Comparison of ENCODE assay signal across 8 mouse cellular contexts in genomic region chr10:60218033-60218590, GRCm38 (mm10). TPM values are rescaled to one million over a fixed set of nuclear protein-coding genes. Genes with fewer than 3 reads are reported as not detected.
DNase-seq lines count a peak whose midpoint lies in the region; ATAC-seq lines count a peak whose summit lies in the region.

No protein-coding gene starts in this region.

- peak overlapping the region; percentile 95 for H3K4me2 ChIP-seq in kidney, embryonic 16.5 days (replicated peaks; ENCODE audit: low read depth, low read length)
- H3K4me2 ChIP-seq in intestine, embryonic 16.5 days (ENCODE audit: low read depth, low read length), result peak overlapping the region; percentile 87
- H3K4me2 ChIP-seq in neural tube, embryonic 12.5 days (replicated peaks), result peak overlapping the region; percentile 92

- H3K27ac ChIP-seq in kidney, embryonic 16.5 days (ENCODE audit: low read length), result peak overlapping the region; percentile 72; the same call in 1 of the 2 replicates
- H3K27ac ChIP-seq in embryonic facial prominence, embryonic 10.5 days (replicated peaks), result peak overlapping the region; percentile 92
- H3K27ac ChIP-seq in intestine, embryonic 16.5 days (ENCODE audit: low read length), result peak overlapping the region; percentile 77
- no peak overlapping the region for H3K27ac ChIP-seq in neural tube, embryonic 12.5 days

- no peak for DNase-seq in kidney, adult 8-10 months
- DNase-seq in embryonic facial prominence, embryonic 10.5 days (ENCODE audit: low spot score), result no peak
- no peak for DNase-seq in frontal cortex, postnatal 14 days (ENCODE audit: low spot score in 2 of 2)

- peaks cover 29% of the 10 kb centered on the region for H3K4me1 ChIP-seq in kidney, embryonic 16.5 days (ENCODE audit: insufficient read depth, low read length)
- H3K4me1 ChIP-seq in embryonic facial prominence, embryonic 10.5 days, result peaks cover 32% of the 10 kb centered on the region
- H3K4me1 ChIP-seq in intestine, embryonic 16.5 days (ENCODE audit: control insufficient read depth, insufficient read depth, low read length), result peaks cover 22% of the 10 kb centered on the region
- peaks cover 46% of the 10 kb centered on the region for H3K4me1 ChIP-seq in neural tube, embryonic 12.5 days

- H3K4me3 ChIP-seq in kidney, embryonic 16.5 days (ENCODE audit: low read length), result peak overlapping the region; percentile 75
- peak overlapping the region; percentile 85 for H3K4me3 ChIP-seq in embryonic facial prominence, embryonic 10.5 days
- peak overlapping the region; percentile 66 for H3K4me3 ChIP-seq in intestine, embryonic 16.5 days (ENCODE audit: low read length)
- H3K4me3 ChIP-seq in neural tube, embryonic 12.5 days, result peak overlapping the region; percentile 64

- H3K9me3 ChIP-seq in kidney, embryonic 16.5 days (ENCODE audit: low read length), result no peaks in the 10 kb centered on the region
- H3K9me3 ChIP-seq in embryonic facial prominence, embryonic 10.5 days, result no peaks in the 10 kb centered on the region
- no peaks in the 10 kb centered on the region for H3K9me3 ChIP-seq in intestine, embryonic 16.5 days (ENCODE audit: control insufficient read depth, low read length)
- no peaks in the 10 kb centered on the region for H3K9me3 ChIP-seq in neural tube, embryonic 12.5 days

- peak overlapping the region; percentile 84 for H3K9ac ChIP-seq in kidney, embryonic 16.5 days (replicated peaks; ENCODE audit: low read length)
- H3K9ac ChIP-seq in intestine, embryonic 16.5 days (ENCODE audit: low read depth, low read length), result peak overlapping the region; percentile 77
- peak overlapping the region; percentile 79 for H3K9ac ChIP-seq in neural tube, embryonic 12.5 days

- 7% methylated on average over 18 of the region's 18 CpGs for WGBS in kidney, embryonic 16.5 days
- 4% methylated on average over 18 of the region's 18 CpGs for WGBS in embryonic facial prominence, embryonic 10.5 days
- 12% methylated on average over 18 of the region's 18 CpGs for WGBS in intestine, embryonic 16.5 days
- WGBS in neural tube, embryonic 12.5 days, result 4% methylated on average over 18 of the region's 18 CpGs

- H3K27me3 ChIP-seq in kidney, embryonic 16.5 days (ENCODE audit: insufficient read depth, low read length), result 0 out of 2 replicates have a peak, but pooled peaks cover 3% of the 10 kb centered on the region
- H3K27me3 ChIP-seq in embryonic facial prominence, embryonic 10.5 days (replicated peaks; ENCODE audit: low read depth, poor library complexity, severe bottlenecking), result peaks cover 53% of the 10 kb centered on the region
- peaks cover 6% of the 10 kb centered on the region; the same call in 1 of the 2 replicates for H3K27me3 ChIP-seq in intestine, embryonic 16.5 days (replicated peaks; ENCODE audit: control insufficient read depth, insufficient read depth, low read length)
- peaks cover 9% of the 10 kb centered on the region; the same call in 1 of the 2 replicates for H3K27me3 ChIP-seq in neural tube, embryonic 12.5 days (replicated peaks)

- no peaks in the 10 kb centered on the region for H3K36me3 ChIP-seq in kidney, embryonic 16.5 days (ENCODE audit: insufficient read depth, low read length)
- no peaks in the 10 kb centered on the region for H3K36me3 ChIP-seq in embryonic facial prominence, embryonic 10.5 days (replicated peaks)
- no peaks in the 10 kb centered on the region for H3K36me3 ChIP-seq in intestine, embryonic 16.5 days (ENCODE audit: control insufficient read depth, insufficient read depth, low read length)
- no peaks in the 10 kb centered on the region for H3K36me3 ChIP-seq in neural tube, embryonic 12.5 days

- 0 out of 2 replicates have a peak, but pooled peaks have one; percentile 4 for ATAC-seq in kidney, embryonic 16.5 days (ENCODE audit: low FRiP score, low TSS enrichment)
- no peak for ATAC-seq in intestine, embryonic 16.5 days
- ATAC-seq in neural tube, embryonic 12.5 days (ENCODE audit: low FRiP score, low read depth), result no peak
- ATAC-seq in cerebellum, adult (ENCODE audit: insufficient number of reproducible peaks, low FRiP score, low TSS enrichment), result no peak
- no peak for ATAC-seq in erythroid progenitor cell, adult 5-6 weeks (replicated peaks; ENCODE audit: low FRiP score, poor library complexity, severe bottlenecking)

RNA-seq across cellular contexts. Expression of gene Chst3, which starts 0.9 kb away (rescaled TPM):
- 2.1 and 2.2 TPM in 2 replicates for polyA plus RNA-seq in kidney, embryonic 16.5 days (2015; fragmentation: Nextera tagmentation; extraction: Ambion mirVana)
- 1.8 and 1.9 TPM in 2 replicates for polyA plus RNA-seq in embryonic facial prominence, embryonic 10.5 days (2016; fragmentation: Nextera tagmentation; extraction: Ambion mirVana)
- polyA plus RNA-seq in intestine, embryonic 16.5 days (2015; fragmentation: Nextera tagmentation; extraction: Ambion mirVana), result 1.3 and 1.4 TPM in 2 replicates
- 2.9 and 3.3 TPM in 2 replicates for polyA plus RNA-seq in neural tube, embryonic 12.5 days (2016; fragmentation: Nextera tagmentation; extraction: Ambion mirVana)
- total RNA-seq in erythroid progenitor cell, adult 5-6 weeks (2015; ENCODE audit: low replicate concordance), result 6.7 and 8.6 TPM in 2 replicates
- total RNA-seq in erythroid progenitor cell, adult 5-6 weeks (2017; ENCODE audit: low replicate concordance), result 2.6 and 3.9 TPM in 2 replicates

RNA-seq across cellular contexts. Expression of gene Psap, which starts 59.3 kb away (rescaled TPM):
- 145 and 166 TPM in 2 replicates for polyA plus RNA-seq in kidney, embryonic 16.5 days (2015; fragmentation: Nextera tagmentation; extraction: Ambion mirVana)
- 47.1 and 49.0 TPM in 2 replicates for polyA plus RNA-seq in embryonic facial prominence, embryonic 10.5 days (2016; fragmentation: Nextera tagmentation; extraction: Ambion mirVana)
- 178 and 187 TPM in 2 replicates for polyA plus RNA-seq in intestine, embryonic 16.5 days (2015; fragmentation: Nextera tagmentation; extraction: Ambion mirVana)
- polyA plus RNA-seq in neural tube, embryonic 12.5 days (2016; fragmentation: Nextera tagmentation; extraction: Ambion mirVana), result 101 and 109 TPM in 2 replicates
- 293 and 311 TPM in 2 replicates for total RNA-seq in erythroid progenitor cell, adult 5-6 weeks (2015; ENCODE audit: low replicate concordance)
- total RNA-seq in erythroid progenitor cell, adult 5-6 weeks (2017; ENCODE audit: low replicate concordance), result 222 and 228 TPM in 2 replicates
